In genomic region chr5:139862759-139863158, GRCm38 (mm10) we compare ENCODE assay signal across 7 mouse cellular contexts. TPM values are rescaled to one million over a fixed set of nuclear protein-coding genes. Genes with fewer than 3 reads are reported as not detected.
DNase-seq lines count a peak whose midpoint lies in the region; ATAC-seq lines count a peak whose summit lies in the region.

No protein-coding gene starts in this region.

- DNase-seq in left cerebral cortex, postnatal 25 days (ENCODE audit: low spot score in 2 of 2) = peak; percentile 10 to 17
- no peak for DNase-seq in left cerebral cortex, adult 8-10 months (ENCODE audit: low spot score in 2 of 2)
- DNase-seq in adrenal gland, adult 8-10 months = peak; percentile 40
- DNase-seq in gastrocnemius, postnatal 14 days = peak; percentile 63
- peak; percentile 11 to 41 for DNase-seq in layer of hippocampus, postnatal 14 days (ENCODE audit: low spot score in 2 of 2)
- no peak for DNase-seq in thymus, postnatal 14 days

- ATAC-seq in megakaryocyte-erythroid progenitor cell, adult 5-6 weeks (replicated peaks; ENCODE audit: low FRiP score, low TSS enrichment, poor library complexity, severe bottlenecking) = no peak

- intact Hi-C loops in left cerebral cortex, postnatal 25 days (cut with DNase I) = no loop called here
- intact Hi-C loops in gastrocnemius, postnatal 14 days (cut with DNase I; ENCODE audit: low total_unique reads) = no loop called here

RNA-seq across cellular contexts. Expression of gene Psmg3, which starts 36.1 kb away (rescaled TPM):
- total RNA-seq in left cerebral cortex, postnatal 25 days (2021) = 10 to 100 TPM; 20.5 to 21.0 TPM
- 10 to 100 TPM; 16.7 to 20.2 (median 19.1) TPM for total RNA-seq in left cerebral cortex, adult 8-10 months (2022)
- 10 to 100 TPM; 21.2 to 26.6 (median 23.3) TPM for total RNA-seq in adrenal gland, adult 8-10 months (2022)
- 1 to 10 TPM; 7.5 to 8.8 TPM for total RNA-seq in gastrocnemius, postnatal 14 days (2021)
- 10 to 100 TPM; 17.5 to 18.8 TPM for total RNA-seq in layer of hippocampus, postnatal 14 days (2021)
- 95.3 and 101 TPM in 2 replicates for total RNA-seq in megakaryocyte-erythroid progenitor cell, adult 5-6 weeks (2014; fragmentation: Nextera tagmentation)
- 12.7 and 16.0 TPM in 2 replicates for total RNA-seq in megakaryocyte-erythroid progenitor cell, adult 5-6 weeks (2017)

RNA-seq across cellular contexts. Expression of gene Gm26938, which starts 36.6 kb away (rescaled TPM):
- total RNA-seq in left cerebral cortex, postnatal 25 days (2021) = not detected
- total RNA-seq in left cerebral cortex, adult 8-10 months (2022) = not detected
- not detected for total RNA-seq in adrenal gland, adult 8-10 months (2022)
- not detected for total RNA-seq in gastrocnemius, postnatal 14 days (2021)
- not detected for total RNA-seq in layer of hippocampus, postnatal 14 days (2021)
- total RNA-seq in megakaryocyte-erythroid progenitor cell, adult 5-6 weeks (2014; fragmentation: Nextera tagmentation) = not detected in 2 replicates
- not detected in 2 replicates for total RNA-seq in megakaryocyte-erythroid progenitor cell, adult 5-6 weeks (2017)

RNA-seq across cellular contexts. Expression of gene Tmem184a, which starts 43.0 kb away (rescaled TPM):
- under 1 TPM in 1 of 2 experiments, not detected in 1; 0.48 TPM for total RNA-seq in left cerebral cortex, postnatal 25 days (2021)
- under 1 TPM in 3 of 4 experiments, not detected in 1; 0.27 to 0.50 (median 0.39) TPM for total RNA-seq in left cerebral cortex, adult 8-10 months (2022)
- total RNA-seq in adrenal gland, adult 8-10 months (2022) = under 1 TPM; 0.07 to 0.67 (median 0.21) TPM
- total RNA-seq in gastrocnemius, postnatal 14 days (2021) = under 1 TPM; 0.45 to 0.55 TPM
- total RNA-seq in layer of hippocampus, postnatal 14 days (2021) = under 1 TPM; 0.48 to 0.57 TPM
- total RNA-seq in megakaryocyte-erythroid progenitor cell, adult 5-6 weeks (2014; fragmentation: Nextera tagmentation) = not detected in 2 replicates
- total RNA-seq in megakaryocyte-erythroid progenitor cell, adult 5-6 weeks (2017) = 2.0 TPM in 1 of 2 replicates, not detected in the other

RNA-seq across cellular contexts. Expression of gene Elfn1, which starts 45.0 kb away (rescaled TPM):
- total RNA-seq in left cerebral cortex, postnatal 25 days (2021) = 10 to 100 TPM; 35.0 to 37.6 TPM
- total RNA-seq in left cerebral cortex, adult 8-10 months (2022) = 10 to 100 TPM; 30.3 to 34.3 (median 30.7) TPM
- 10 to 100 TPM in 1 of 4 experiments, 1 to 10 TPM in 1, under 1 TPM in 2; 0.32 to 49.6 (median 5.4) TPM for total RNA-seq in adrenal gland, adult 8-10 months (2022)
- total RNA-seq in gastrocnemius, postnatal 14 days (2021) = under 1 TPM; 0.09 to 0.25 TPM
- 10 to 100 TPM; 29.9 to 33.8 TPM for total RNA-seq in layer of hippocampus, postnatal 14 days (2021)
- total RNA-seq in megakaryocyte-erythroid progenitor cell, adult 5-6 weeks (2014; fragmentation: Nextera tagmentation) = 0.13 TPM in 1 of 2 replicates, not detected in the other
- not detected in 2 replicates for total RNA-seq in megakaryocyte-erythroid progenitor cell, adult 5-6 weeks (2017)

Comparison
In these comparisons a context has a peak if more than half of its experiments do, and no peak if none do; other contexts are left out.
1. DNase-seq: peak in left cerebral cortex, postnatal 25 days (2 of 2), adrenal gland, adult 8-10 months (single experiment), gastrocnemius, postnatal 14 days (single experiment) and layer of hippocampus, postnatal 14 days (2 of 2); none in left cerebral cortex, adult 8-10 months (0 of 2) and thymus, postnatal 14 days (single experiment).